Mouse (Mus musculus) embryonic facial prominence, embryonic 10.5 days (tissue): ENCODE results near the gene Camk1g. TPM values are rescaled to one million over a fixed set of nuclear protein-coding genes. Genes with fewer than 3 reads are reported as not detected.

ENCODE experiments used
- DNase-seq: peaks from one replicate; pipeline ENCODE4 v3.0.0-alpha.2; 2017; ENCODE audit warnings: low spot score
- H3K27ac ChIP-seq: fragments of 300-500 bp; sonication (generic); replicated peaks from 2 replicates; pipeline ENCODE4 v1.5.1; 2016; ENCODE audit warnings: mild to moderate bottlenecking
- H3K27me3 ChIP-seq: fragments of 300-500 bp; sonication (generic); replicated peaks from 2 replicates; pipeline ENCODE4 v1.6.1; 2016; ENCODE audit warnings: low read depth, mild to moderate bottlenecking; ENCODE audit not compliant: poor library complexity, severe bottlenecking
- H3K36me3 ChIP-seq: fragments of 300-500 bp; sonication (generic); replicated peaks from 2 replicates; pipeline ENCODE4 v1.6.1; 2016; ENCODE audit warnings: mild to moderate bottlenecking, moderate library complexity
- H3K4me1 ChIP-seq: fragments of 300-500 bp; sonication (generic); 2 replicates; pipeline ENCODE4 v1.6.1; 2016
- H3K4me3 ChIP-seq: fragments of 300-500 bp; sonication (generic); 2 replicates; pipeline ENCODE4 v1.5.1; 2016; ENCODE audit warnings: mild to moderate bottlenecking, moderate library complexity
- H3K9me3 ChIP-seq: fragments of 300-500 bp; sonication (generic); 2 replicates; pipeline ENCODE4 v1.6.1; 2016; ENCODE audit warnings: mild to moderate bottlenecking
- WGBS: fragments of 180-500 bp; shearing (Covaris S2); methylation state at CpG from one replicate; pipeline ENCODE4 v1.1.7; 2016; 5-methylcytosine and 5-hydroxymethylcytosine counted together
- polyA plus RNA-seq: library from polyadenylated mRNA; unstranded; fragments of >200 nt; fragmentation: Nextera tagmentation; extraction: Ambion mirVana; gene quantifications from 2 replicates; pipeline ENCODE4 v1.2.1, GENCODE M21; 2016

Camk1g gene
- 15.6 and 17.5 TPM in 2 replicates for polyA plus RNA-seq

DNA sequence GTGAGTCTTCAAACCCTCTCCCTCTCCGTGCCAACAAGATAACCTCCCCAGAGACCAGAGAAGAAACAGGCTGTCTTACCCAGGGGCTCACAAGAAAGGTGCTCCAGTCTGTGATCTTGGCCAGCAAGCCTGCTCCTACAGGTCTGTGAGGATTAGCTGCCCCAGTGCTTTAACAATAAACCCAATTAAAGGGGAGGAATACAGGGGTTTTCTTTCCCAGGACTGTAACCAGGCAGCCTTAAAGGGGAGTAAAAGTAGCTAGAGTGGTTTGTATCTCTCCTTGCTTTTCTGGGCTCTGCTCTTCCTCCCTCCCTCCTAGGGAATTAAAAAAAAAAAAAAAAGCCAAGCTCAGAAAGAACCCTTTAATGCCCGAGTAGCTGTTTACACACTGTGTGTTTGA is at the start of gene Camk1g:
Gene Camk1g (minus strand): TSS at position 203 of the 400 bp plus-strand sequence.
- H3K27me3 ChIP-seq: no peaks in the 10 kb centered on the region
- DNase-seq: peak; percentile 68
- peak within 1 kb of the TSS; percentile 58 for H3K4me3 ChIP-seq
- peaks cover 33% of the 10 kb centered on the region for H3K4me1 ChIP-seq
- H3K27ac ChIP-seq: peak within 1 kb of the TSS; percentile 78
- 0 out of 2 replicates have a peak, but pooled peaks cover 2% of the 10 kb centered on the region for H3K9me3 ChIP-seq
- WGBS: 2% methylated on average over 2 of the region's 2 CpGs
- no peaks in the 10 kb centered on the region for H3K36me3 ChIP-seq

DNA sequence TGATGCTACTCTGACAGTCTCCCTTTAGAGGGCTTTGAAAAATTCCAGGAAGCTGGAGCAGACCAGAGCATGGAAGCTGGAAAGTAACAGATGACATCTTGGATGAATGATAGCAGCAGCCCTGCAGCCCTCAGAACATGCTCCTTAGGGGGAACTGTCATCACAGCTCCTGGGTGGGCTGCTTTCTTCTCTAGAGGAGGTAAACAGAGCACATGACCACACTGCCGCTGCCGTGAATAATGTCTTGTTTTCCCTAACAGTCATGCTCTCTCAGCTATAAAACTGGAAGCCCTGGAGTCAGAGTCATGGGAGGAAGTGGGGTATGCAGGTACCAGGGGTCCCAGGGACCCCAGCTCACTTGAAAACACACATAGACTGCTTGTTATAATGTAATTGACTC is 49.1 kb upstream of the Camk1g start:
- 21% methylated on average over 2 of the region's 2 CpGs for WGBS
- Histone ChIP-seq H3K27me3 (0 out of 2 replicates have a peak, but pooled peaks cover 17% of the 10 kb centered on the region), H3K4me3 (no peak overlapping the region), H3K36me3 (no peaks in the 10 kb centered on the region), H3K9me3 (no peaks in the 10 kb centered on the region), H3K4me1 (peaks cover 28% of the 10 kb centered on the region), H3K27ac (peak overlapping the region; percentile 40)
- no peak for DNase-seq

DNA sequence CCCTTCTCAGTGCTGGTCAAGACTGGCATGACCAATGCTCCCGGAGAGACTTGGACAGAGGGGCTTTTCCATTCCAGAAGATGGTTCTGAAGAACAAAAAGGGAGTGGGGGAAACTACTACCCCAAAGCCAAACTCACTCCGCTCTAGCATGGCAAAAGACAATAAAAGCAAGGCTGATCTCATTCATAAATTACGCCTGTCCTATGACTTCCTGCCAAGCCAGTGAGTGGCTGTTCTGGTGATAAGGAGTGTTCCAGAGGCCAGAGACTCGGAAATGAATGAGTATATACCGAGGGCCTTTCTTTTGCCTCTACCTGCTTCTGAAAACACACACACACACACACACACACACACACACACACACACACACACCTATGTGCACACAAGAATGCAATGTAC is 48.6 kb upstream of the Camk1g start:
- Histone ChIP-seq H3K4me1 (peaks cover 24% of the 10 kb centered on the region), H3K36me3 (no peaks in the 10 kb centered on the region), H3K27me3 (0 out of 2 replicates have a peak, but pooled peaks cover 15% of the 10 kb centered on the region), H3K27ac (no peak overlapping the region), H3K9me3 (no peaks in the 10 kb centered on the region), H3K4me3 (no peak overlapping the region)
- WGBS: 83% methylated on average over 5 of the region's 5 CpGs
- no peak for DNase-seq

DNA sequence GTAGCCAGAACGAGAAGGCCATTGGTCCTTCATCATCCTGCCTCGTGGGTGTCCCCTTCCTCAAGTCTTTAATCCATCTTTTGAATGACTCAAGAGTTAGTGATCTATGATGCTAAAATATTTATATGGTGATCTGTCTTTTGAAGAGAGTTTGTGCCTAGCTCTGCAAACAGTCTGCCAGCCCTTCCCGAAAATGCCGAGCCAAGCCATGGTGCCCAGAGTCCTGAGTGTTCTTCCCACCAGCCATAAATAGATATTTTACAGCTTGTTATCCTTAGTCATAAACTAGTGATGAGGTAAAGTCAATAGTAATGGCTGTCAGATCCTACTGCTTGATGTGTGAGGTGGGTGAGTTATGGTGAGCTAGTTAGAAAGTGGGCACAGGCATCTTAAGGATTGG is 44.0 kb upstream of the Camk1g start:
- Histone ChIP-seq H3K27ac (no peak overlapping the region), H3K4me3 (no peak overlapping the region), H3K4me1 (peaks cover 11% of the 10 kb centered on the region), H3K9me3 (no peaks in the 10 kb centered on the region), H3K36me3 (no peaks in the 10 kb centered on the region), H3K27me3 (peaks cover 6% of the 10 kb centered on the region; the same call in 1 of the 2 replicates)
- DNase-seq: no peak
- WGBS: 86% methylated on average over 4 of the region's 4 CpGs

DNA sequence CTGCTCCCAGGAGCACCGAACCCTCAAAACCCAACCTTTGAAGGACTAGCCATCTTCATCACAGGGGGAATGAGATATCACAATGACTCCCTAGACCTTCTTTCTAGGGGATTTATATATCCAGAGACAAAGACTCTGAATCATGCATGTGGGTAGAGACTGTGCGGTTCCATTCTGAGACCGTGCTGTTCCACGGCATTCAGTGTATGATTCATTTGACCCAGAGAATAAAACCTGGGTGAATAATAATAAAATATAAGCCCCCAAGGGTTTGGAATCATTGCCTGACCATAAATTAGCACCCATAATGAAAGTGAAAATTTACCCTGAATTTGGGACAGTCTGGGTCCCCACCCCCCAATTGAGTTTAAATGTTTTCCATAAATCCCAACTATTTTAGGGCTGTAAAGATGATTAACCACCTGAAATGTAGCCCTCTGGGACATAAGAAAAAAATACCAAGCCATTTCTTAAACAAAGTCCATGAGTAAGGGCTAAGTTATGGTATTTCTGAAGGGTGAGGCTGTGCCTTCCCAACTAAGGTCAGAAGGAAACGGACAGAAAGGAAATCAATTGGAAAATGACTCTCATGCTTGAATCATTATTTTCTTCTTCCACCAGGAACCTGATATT is 43.4 kb upstream of the Camk1g start:
- H3K27me3 ChIP-seq: peaks cover 6% of the 10 kb centered on the region; the same call in 1 of the 2 replicates
- H3K9me3 ChIP-seq: no peaks in the 10 kb centered on the region
- 95% methylated on average over 5 of the region's 5 CpGs for WGBS
- no peak for DNase-seq
- H3K4me1 ChIP-seq: peaks cover 6% of the 10 kb centered on the region
- no peak overlapping the region for H3K27ac ChIP-seq
- H3K36me3 ChIP-seq: no peaks in the 10 kb centered on the region
- no peak overlapping the region for H3K4me3 ChIP-seq

DNA sequence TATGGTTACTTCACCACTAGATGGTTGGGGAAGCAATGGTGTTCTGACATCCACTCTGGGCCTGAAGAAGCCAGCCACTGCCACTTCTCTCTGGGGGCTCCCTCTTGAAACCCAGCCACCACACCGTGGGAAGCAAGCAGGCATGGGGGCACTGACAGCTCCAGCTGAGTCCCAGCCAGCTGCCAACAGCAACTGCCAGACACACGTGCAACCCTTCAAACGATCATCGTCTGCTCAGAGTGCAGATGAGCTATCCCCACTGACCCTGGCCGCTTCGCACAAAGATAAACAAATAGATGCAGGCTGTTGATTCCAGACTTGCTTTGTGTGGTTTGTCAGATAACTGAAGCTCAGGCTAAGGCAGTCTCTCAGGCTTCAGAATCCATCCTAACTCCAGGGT is 37.4 kb upstream of the Camk1g start:
- peaks cover 6% of the 10 kb centered on the region; the same call in 1 of the 2 replicates for H3K27me3 ChIP-seq
- H3K27ac ChIP-seq: no peak overlapping the region
- no peaks in the 10 kb centered on the region for H3K36me3 ChIP-seq
- no peaks in the 10 kb centered on the region for H3K9me3 ChIP-seq
- peaks cover 3% of the 10 kb centered on the region for H3K4me1 ChIP-seq
- 72% methylated on average over 6 of the region's 6 CpGs for WGBS
- DNase-seq: no peak
- H3K4me3 ChIP-seq: no peak overlapping the region

DNA sequence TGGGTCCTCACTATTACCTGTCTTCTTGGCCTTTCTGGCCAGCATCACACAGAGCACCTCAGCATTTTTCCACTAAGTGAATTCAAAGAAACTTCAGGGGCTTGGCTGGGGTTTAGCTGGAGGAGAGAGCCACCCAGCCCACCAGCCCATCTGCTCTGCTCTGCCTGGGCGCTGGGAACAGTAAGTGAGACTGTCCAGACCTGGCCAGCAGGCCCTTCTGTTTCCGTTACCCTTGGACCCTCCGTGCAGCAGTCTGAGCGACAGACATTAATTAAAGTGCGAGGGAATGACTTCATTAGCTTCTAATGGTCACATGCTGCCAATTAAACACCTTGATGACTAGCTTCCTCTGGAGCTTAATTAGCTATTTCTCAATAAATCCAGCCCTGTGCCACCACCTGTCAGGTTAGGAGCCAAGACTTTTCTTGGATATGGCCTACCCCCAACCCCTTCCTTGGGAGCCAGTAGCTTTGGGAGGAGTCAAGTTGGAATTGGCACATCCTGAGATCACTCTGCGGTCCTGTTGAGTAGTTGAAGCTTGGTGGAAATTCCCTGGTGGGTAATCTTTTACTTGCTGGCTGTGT is 36.1 kb upstream of the Camk1g start:
- DNase-seq: no peak
- H3K9me3 ChIP-seq: no peaks in the 10 kb centered on the region
- H3K4me1 ChIP-seq: peaks cover 5% of the 10 kb centered on the region
- WGBS: 82% methylated on average over 6 of the region's 6 CpGs
- H3K27ac ChIP-seq: no peak overlapping the region
- H3K36me3 ChIP-seq: no peaks in the 10 kb centered on the region
- no peaks in the 10 kb centered on the region for H3K27me3 ChIP-seq
- H3K4me3 ChIP-seq: no peak overlapping the region

DNA sequence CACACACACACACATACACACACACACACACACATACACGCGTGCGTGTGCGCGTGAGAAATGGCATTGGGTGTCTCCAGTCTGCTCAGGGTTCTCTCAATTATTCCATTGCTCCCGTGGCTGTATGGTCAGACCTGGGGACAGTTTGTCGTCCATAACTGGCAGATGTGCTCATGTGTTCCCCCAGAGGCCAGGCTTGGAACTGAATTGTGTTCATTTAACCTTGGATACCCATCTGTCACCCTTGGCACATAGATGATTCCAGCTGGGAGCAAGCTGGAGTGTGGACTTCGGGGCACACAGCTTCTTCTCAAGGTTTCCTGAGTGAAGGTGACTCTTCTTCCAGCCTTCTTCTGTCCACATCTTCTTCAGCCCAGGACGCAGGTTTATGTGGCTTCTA is 31.6 kb upstream of the Camk1g start:
- Histone ChIP-seq H3K4me1 (peaks cover 15% of the 10 kb centered on the region), H3K4me3 (no peak overlapping the region), H3K36me3 (no peaks in the 10 kb centered on the region), H3K27ac (no peak overlapping the region), H3K9me3 (no peaks in the 10 kb centered on the region), H3K27me3 (no peaks in the 10 kb centered on the region)
- WGBS: 81% methylated on average over 9 of the region's 9 CpGs
- DNase-seq: no peak

DNA sequence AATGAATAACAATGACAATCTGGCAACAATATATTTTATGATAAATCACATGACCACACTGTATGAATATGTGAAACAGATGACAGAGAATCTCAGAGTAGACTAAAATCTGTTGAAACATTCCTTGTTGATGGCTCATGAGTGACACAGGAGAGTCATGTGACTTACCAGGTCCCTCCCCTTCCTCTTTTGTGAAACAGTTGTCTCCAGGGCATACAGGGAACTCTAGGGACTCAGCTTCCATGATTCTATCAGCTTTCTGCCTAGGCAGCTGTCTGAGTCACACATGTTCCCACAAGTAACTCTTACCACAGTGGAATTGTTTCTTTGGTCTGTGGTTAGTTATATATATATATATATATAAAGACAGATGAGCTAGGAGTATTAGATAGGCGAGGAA is 30.2 kb upstream of the Camk1g start:
- WGBS: 84% methylated on average over 1 of the region's 1 CpGs
- H3K9me3 ChIP-seq: no peaks in the 10 kb centered on the region
- no peak for DNase-seq

DNA sequence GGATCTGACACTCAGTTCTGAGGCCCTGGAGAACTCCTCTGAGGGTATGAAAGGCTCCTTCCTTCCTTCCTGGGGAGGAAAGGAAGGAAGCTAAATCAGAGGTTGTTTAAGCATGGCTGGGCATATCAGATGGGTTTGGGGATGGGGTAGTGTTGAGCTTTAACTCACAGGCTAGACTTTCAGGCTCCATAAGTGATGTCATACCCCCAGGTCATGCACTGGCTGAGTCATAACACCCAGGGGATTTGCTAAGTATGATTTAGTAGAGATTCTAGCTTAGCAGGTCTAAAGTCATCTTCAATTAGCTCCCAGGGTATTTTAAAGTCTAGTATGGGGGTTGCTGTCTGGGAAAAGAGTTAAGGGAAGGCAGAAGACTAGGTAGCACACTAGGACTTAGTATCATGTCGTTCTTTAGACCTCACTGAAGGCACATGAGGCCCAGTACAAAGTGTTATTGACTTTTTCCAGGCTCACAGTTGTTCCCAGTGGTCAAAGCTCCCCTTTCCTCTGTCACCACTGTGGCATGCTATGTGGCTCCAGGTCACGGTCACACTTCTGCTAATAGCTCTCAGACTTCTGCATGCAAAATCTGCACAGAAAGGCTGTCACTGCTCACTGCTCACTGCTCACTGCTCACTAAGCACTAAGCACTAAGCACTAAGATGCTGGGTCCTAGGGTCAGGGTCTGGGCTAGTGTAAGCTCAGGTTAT is 28.8 kb upstream of the Camk1g start:
- WGBS: 71% methylated on average over 2 of the region's 2 CpGs
- Histone ChIP-seq H3K4me1 (peaks cover 15% of the 10 kb centered on the region), H3K36me3 (no peaks in the 10 kb centered on the region)

More for the DNA sequence above, 30.2 kb upstream of the Camk1g start:
- Histone ChIP-seq H3K36me3 (no peaks in the 10 kb centered on the region), H3K4me3 (no peak overlapping the region), H3K4me1 (peaks cover 15% of the 10 kb centered on the region), H3K27me3 (no peaks in the 10 kb centered on the region), H3K27ac (no peak overlapping the region)

DNA sequence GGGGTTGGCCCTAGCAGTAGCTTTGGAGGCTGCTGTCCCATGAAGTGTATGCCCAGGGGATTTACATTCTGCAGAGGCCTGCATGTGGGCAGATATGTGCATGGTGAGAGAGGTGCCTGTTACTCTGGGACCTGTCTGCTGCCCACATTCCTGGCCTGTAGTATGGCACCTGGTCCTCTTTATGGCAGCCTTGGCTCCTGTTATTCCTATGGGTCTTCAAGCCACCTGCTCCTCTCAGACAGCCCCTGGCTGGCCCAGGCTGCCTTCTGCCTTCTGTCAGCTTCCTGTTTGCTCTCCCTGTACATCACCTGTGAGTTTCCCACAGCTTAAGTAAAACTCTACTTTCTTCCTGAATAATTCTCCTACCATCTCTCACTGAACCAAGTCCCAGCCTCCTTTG is 27.0 kb upstream of the Camk1g start:
- Histone ChIP-seq H3K36me3 (no peaks in the 10 kb centered on the region), H3K9me3 (no peaks in the 10 kb centered on the region), H3K27me3 (no peaks in the 10 kb centered on the region), H3K27ac (no peak overlapping the region), H3K4me3 (no peak overlapping the region), H3K4me1 (peaks cover 10% of the 10 kb centered on the region)
- no peak for DNase-seq

More for the DNA sequence above, 28.8 kb upstream of the Camk1g start:
- Histone ChIP-seq H3K27ac (no peak overlapping the region), H3K4me3 (no peak overlapping the region), H3K27me3 (no peaks in the 10 kb centered on the region), H3K9me3 (no peaks in the 10 kb centered on the region)
- DNase-seq: no peak

DNA sequence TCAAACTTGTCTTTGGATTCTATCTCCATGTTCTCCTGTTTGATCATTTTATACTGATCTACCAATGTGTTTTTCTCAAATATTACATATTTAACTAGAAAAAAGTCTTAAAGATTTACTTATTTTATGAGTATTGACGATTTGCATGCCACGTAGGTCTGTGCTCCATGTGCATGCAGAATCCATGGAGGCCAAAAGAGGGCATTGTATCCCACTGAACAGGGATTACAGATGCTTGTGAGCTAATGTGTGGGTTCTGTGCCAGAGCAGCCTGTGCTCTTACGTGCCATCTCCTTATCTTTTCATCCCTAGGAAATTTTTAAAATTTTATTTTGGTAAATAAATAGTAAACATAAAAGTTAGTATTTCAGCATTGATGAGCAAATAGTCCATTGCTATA is 22.2 kb upstream of the Camk1g start:
- peaks cover 20% of the 10 kb centered on the region for H3K4me1 ChIP-seq
- DNase-seq: no peak
- H3K36me3 ChIP-seq: no peaks in the 10 kb centered on the region
- WGBS: 91% methylated on average over 3 of the region's 3 CpGs
- H3K9me3 ChIP-seq: no peaks in the 10 kb centered on the region
- no peak overlapping the region for H3K27ac ChIP-seq
- no peak overlapping the region for H3K4me3 ChIP-seq
- peaks cover 7% of the 10 kb centered on the region; the same call in 1 of the 2 replicates for H3K27me3 ChIP-seq

DNA sequence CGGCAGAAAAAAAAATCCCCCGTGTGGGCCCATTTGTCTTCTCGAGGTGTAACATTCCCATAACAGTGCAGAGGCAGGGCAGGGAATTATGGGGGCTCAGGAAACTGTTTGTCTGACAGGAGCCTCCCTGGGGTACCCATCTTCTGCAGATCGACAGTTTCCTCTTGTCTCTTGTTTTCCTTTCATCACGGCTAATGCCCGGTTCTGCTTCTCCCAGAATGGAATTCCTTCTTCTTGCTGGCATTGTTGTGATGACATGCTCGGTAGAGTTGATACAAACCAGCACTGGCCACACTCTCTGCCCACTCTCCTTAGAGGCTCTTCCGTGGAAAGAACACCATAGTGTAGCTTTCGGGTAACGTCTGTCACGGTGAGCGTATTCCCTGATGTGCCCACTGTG is 19.9 kb upstream of the Camk1g start:
- no peaks in the 10 kb centered on the region for H3K36me3 ChIP-seq
- H3K4me3 ChIP-seq: no peak overlapping the region
- H3K9me3 ChIP-seq: no peaks in the 10 kb centered on the region
- 41% methylated on average over 12 of the region's 12 CpGs for WGBS
- H3K4me1 ChIP-seq: peaks cover 33% of the 10 kb centered on the region
- 0 out of 2 replicates have a peak overlapping the region, but pooled peaks have one; percentile 8 for H3K27ac ChIP-seq
- peaks cover 15% of the 10 kb centered on the region; the same call in 1 of the 2 replicates for H3K27me3 ChIP-seq
- no peak for DNase-seq
